Mouse (Mus musculus): Measurements from ENCODE around the gene Dhfr. TPM values are rescaled to one million over a fixed set of nuclear protein-coding genes. Genes with fewer than 3 reads are reported as not detected.
"Not testable (repeated sequence)": the region's sequence is repeated elsewhere in the genome, so short reads cannot be mapped to it uniquely, and the experiment has no call there.

Gene Dhfr
- polyA plus RNA-seq, 1 experiment from 2014 or later, result 28.0 TPM

DNA sequence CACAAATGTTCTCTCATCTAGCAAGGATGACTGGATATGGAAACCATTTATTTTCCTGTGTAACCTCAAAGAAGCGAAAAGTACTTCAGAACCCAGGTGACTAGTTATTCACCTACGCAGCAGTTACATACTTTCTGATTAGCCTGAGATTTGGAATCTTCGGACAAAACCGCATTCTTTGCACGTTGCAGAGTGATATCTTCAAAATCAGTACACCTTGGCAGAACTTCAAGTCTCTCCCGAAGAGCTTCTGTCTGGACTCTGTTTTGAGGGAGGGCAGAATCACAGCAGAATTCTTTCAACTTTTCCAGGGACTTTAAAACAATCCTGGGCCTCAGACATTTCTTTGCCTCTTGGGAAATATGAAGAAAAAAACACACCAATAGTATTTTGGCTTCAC is 3.4 kb upstream of the Dhfr start:
- 97% methylated on average over 6 of the region's 6 CpGs for WGBS
- Histone ChIP-seq H3K9me3 (replicated peaks) (no peaks in the 10 kb centered on the region), H3K4me1 (peaks cover 9% of the 10 kb centered on the region), H3K27me3 (ENCODE audit: low read depth, poor library complexity, severe bottlenecking) (no peaks in the 10 kb centered on the region), H3K27ac (no peak overlapping the region), H3K4me3 (no peak overlapping the region), H3K36me3 (peaks cover 44% of the 10 kb centered on the region)
- no peak for DNase-seq (ENCODE audit: low spot score)

DNA sequence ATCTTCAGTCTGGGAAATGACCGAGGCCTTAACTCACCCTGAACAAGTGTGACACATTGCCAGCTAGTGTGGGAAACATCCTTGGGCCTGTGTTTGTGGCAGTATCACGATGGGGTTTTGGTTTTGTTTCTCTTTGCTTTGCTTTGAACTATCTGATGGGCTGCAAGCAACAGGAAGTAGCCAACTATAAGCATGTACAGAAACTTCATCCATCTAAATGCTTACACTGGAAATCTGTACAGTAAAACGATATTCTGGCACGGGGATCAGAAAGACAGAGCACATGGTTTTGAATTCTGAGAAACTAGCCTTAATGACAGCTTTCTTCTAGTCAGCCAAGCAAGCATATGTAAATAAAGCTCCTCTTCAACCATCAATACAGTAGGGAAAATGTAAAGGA is 570 bp upstream of the Dhfr start:
- H3K4me3 ChIP-seq, result peak overlapping the region; percentile 85
- H3K27me3 ChIP-seq (ENCODE audit: low read depth, poor library complexity, severe bottlenecking), result no peaks in the 10 kb centered on the region
- peak overlapping the region; percentile 95; the same call in 1 of the 2 replicates for H3K27ac ChIP-seq
- WGBS, result 35% methylated on average over 4 of the region's 4 CpGs
- no peak for DNase-seq (ENCODE audit: low spot score)
- H3K36me3 ChIP-seq, result peaks cover 42% of the 10 kb centered on the region
- peaks cover 16% of the 10 kb centered on the region for H3K4me1 ChIP-seq
- H3K9me3 ChIP-seq (replicated peaks), result no peaks in the 10 kb centered on the region

DNA sequence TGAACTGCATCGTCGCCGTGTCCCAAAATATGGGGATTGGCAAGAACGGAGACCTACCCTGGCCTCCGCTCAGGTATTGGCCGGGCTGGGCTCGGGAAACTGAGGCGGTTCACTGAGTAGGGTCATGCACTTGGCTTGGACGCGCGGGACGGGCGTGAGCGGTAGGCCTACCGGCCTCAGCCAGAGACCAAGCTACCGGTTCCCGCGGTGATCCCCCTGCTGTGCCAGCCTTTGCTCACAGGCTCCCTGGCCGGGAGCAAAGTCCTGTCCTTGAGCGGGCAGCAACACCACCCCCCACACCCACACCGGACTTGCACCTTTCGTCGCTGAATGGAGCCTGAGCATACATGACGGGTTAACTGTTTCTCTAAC is 732 bp downstream of the Dhfr start:
- Histone ChIP-seq H3K36me3 (peaks cover 46% of the 10 kb centered on the region), H3K9me3 (replicated peaks) (no peaks in the 10 kb centered on the region), H3K27me3 (ENCODE audit: low read depth, poor library complexity, severe bottlenecking) (no peaks in the 10 kb centered on the region), H3K4me3 (peak overlapping the region; percentile 85), H3K4me1 (peaks cover 16% of the 10 kb centered on the region), H3K27ac (peak overlapping the region; percentile 95)
- under 1% methylated on average over 24 of the region's 24 CpGs for WGBS
- no peak for DNase-seq (ENCODE audit: low spot score)

DNA sequence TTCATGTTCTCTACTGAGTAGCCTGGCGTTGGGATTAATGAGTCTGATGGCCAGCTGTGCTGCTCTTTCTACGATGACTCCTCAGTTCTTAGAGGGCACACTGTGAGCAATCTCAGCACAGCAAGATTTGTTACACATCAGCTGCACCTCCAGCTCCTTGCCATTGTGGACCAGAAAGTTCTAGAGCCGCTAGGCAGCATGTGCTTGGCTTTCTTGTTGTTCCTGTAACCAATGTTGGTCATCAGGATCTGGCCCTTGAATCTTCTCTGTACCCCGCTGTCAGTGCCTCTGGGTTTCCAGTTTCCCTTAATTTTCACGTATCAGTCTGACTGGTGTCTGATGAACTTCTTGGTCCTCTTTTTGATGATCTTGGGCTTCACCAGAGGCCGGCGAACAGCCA is 1.9 kb downstream of the Dhfr start:
- Histone ChIP-seq H3K36me3 (peaks cover 49% of the 10 kb centered on the region), H3K9me3 (replicated peaks) (no peaks in the 10 kb centered on the region), H3K4me3 (peak overlapping the region; percentile 85), H3K27ac (no peak overlapping the region), H3K27me3 (ENCODE audit: low read depth, poor library complexity, severe bottlenecking) (no peaks in the 10 kb centered on the region), H3K4me1 (peaks cover 16% of the 10 kb centered on the region)
- 87% methylated on average over 7 of the region's 7 CpGs for WGBS
- no peak for DNase-seq (ENCODE audit: low spot score)

DNA sequence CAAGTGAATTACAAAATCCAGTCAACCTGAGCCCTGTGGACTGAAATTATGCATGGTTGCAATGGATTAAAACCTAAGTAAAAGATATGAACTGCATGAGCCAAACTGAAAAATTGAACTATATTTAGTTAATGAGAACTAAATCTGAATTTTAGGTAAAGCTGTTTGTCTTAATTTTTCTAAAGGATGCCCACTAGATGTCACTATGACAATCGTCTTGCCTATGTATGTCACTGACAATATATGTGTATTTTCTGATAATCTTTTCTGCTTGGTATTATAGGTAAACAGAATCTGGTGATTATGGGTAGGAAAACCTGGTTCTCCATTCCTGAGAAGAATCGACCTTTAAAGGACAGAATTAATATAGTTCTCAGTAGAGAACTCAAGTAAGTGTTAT is 3.1 kb downstream of the Dhfr start:
- H3K27ac ChIP-seq, result no peak overlapping the region
- H3K36me3 ChIP-seq, result peaks cover 60% of the 10 kb centered on the region
- peaks cover 16% of the 10 kb centered on the region for H3K4me1 ChIP-seq
- WGBS, result 80% methylated on average over 2 of the region's 2 CpGs
- no peak overlapping the region for H3K4me3 ChIP-seq
- DNase-seq (ENCODE audit: low spot score), result no peak
- no peaks in the 10 kb centered on the region for H3K27me3 ChIP-seq (ENCODE audit: low read depth, poor library complexity, severe bottlenecking)
- H3K9me3 ChIP-seq (replicated peaks), result no peaks in the 10 kb centered on the region

DNA sequence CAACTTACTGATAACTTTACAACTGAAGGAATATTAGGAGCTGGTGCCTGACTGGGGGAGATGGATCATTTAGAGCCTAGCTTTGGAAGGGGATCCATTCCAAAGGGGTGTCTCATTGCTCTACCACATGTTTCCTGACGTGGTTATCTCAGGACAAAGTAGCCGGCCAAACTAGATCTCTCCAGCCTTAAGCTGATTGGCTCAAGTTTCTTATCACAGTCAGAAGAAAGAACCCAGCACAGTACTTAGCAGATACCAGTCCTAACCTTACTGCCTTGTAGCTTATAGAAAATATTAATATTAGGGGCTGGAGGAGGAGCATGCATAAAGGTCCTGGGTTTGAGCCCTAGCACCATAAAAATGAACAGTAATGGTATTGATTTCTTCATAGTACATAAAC is 7.1 kb downstream of the Dhfr start:
- Histone ChIP-seq H3K36me3 (peaks cover 91% of the 10 kb centered on the region), H3K27me3 (ENCODE audit: low read depth, poor library complexity, severe bottlenecking) (no peaks in the 10 kb centered on the region), H3K9me3 (replicated peaks) (no peaks in the 10 kb centered on the region), H3K27ac (no peak overlapping the region), H3K4me1 (peaks cover 2% of the 10 kb centered on the region), H3K4me3 (no peak overlapping the region)
- no peak for DNase-seq (ENCODE audit: low spot score)
- WGBS, result 95% methylated on average over 2 of the region's 2 CpGs

DNA sequence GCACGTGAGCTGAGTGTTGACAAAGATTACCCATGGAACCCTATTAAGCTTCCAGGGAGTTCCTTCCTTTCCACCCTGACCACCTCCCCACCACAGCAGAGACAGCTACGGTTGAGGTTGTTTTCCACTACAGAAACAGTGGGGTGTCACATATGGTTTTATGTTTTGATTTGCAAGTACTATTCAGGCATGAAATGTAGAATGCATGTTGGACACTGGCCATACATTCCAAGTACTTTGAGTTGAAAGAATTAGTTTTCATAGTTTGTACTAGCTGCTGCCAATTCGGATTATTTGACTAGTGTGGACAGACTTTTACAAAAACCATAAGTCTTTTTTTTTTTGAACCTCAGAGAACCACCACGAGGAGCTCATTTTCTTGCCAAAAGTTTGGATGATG is 10.8 kb downstream of the Dhfr start:
- H3K36me3 ChIP-seq, result peaks cover 96% of the 10 kb centered on the region
- no peaks in the 10 kb centered on the region for H3K27me3 ChIP-seq (ENCODE audit: low read depth, poor library complexity, severe bottlenecking)
- H3K4me1 ChIP-seq, result no peaks in the 10 kb centered on the region
- no peak for DNase-seq (ENCODE audit: low spot score)
- no peak overlapping the region for H3K27ac ChIP-seq
- 92% methylated on average over 4 of the region's 4 CpGs for WGBS
- H3K9me3 ChIP-seq (replicated peaks), result no peaks in the 10 kb centered on the region
- H3K4me3 ChIP-seq, result no peak overlapping the region

DNA sequence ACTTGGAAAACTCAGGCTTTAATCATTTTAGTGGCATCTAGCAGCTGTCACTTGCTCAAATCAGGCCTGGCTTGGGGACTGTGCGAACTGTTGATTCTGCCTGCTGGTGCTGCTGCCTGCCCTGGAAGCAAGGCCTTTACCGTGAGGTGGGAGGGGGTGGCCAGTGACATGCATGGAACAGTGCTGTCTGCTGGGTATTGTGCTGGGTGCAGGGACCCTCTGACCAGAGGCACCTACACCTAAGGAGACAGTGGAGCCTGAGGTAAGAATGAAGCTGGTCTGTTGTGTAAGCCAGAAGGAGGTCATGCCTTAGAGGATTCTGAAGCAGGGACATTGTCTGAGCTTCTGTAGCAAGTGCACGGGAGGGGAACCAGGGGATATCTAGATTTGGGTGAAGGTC is 16.3 kb downstream of the Dhfr start:
- peaks cover 86% of the 10 kb centered on the region for H3K36me3 ChIP-seq
- 94% methylated on average over 3 of the region's 3 CpGs for WGBS

DNA sequence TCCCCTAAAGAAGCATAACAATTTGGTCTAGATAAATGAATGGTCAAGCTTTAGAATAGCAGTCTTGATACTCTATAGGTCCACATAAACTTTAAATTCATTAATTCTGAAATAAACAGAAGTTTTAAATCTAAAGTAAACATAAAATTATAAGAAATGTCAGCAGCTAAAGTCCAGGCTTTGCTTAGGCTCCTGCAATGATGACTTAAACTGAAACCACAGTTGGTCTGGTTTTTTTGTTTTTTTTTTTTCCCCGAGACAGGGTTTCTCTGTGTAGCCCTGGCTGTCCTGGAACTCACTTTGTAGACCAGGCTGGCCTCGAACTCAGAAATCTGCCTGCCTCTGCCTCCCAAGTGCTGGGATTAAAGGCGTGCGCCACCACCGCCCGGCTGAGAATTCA is 16.9 kb downstream of the Dhfr start:
- not testable (repeated sequence) for DNase-seq (ENCODE audit: low spot score); H3K27me3 ChIP-seq (ENCODE audit: low read depth, poor library complexity, severe bottlenecking); H3K4me3 ChIP-seq; H3K27ac ChIP-seq; H3K4me1 ChIP-seq; H3K9me3 ChIP-seq (replicated peaks)
- WGBS, result 94% methylated on average over 6 of the region's 6 CpGs
- peaks cover 86% of the 10 kb centered on the region for H3K36me3 ChIP-seq

More for the DNA sequence above, 16.3 kb downstream of the Dhfr start:
- no peaks in the 10 kb centered on the region for H3K4me1 ChIP-seq
- no peak for DNase-seq (ENCODE audit: low spot score)
- no peaks in the 10 kb centered on the region for H3K9me3 ChIP-seq (replicated peaks)
- no peaks in the 10 kb centered on the region for H3K27me3 ChIP-seq (ENCODE audit: low read depth, poor library complexity, severe bottlenecking)
- H3K27ac ChIP-seq, result no peak overlapping the region
- H3K4me3 ChIP-seq, result no peak overlapping the region

DNA sequence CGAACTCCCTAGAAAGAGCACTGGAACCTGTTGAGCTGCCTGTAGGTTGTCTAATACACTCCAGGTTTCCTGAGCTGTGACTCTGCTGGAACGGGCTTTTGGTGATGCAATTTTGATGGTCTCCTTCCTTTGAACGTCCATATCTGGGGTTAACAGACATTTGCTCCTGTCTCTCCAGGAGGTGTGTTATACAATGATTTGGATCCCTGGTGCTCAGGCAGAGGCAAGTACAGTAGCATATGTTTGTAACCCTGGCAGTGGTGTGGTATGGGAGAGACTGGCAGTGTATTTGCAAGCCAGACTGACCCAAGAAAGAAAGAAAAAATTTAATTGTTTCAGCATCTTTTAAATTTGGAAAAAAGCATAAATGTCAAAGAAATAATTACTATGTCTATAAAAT is 32.8 kb downstream of the Dhfr start:
- DNase-seq (ENCODE audit: low spot score), result no peak
- 86% methylated on average over 3 of the region's 3 CpGs for WGBS
- H3K4me3 ChIP-seq, result no peak overlapping the region
- no peak overlapping the region for H3K27ac ChIP-seq
- no peaks in the 10 kb centered on the region for H3K9me3 ChIP-seq (replicated peaks)
- H3K4me1 ChIP-seq, result no peaks in the 10 kb centered on the region
- H3K27me3 ChIP-seq (ENCODE audit: low read depth, poor library complexity, severe bottlenecking), result no peaks in the 10 kb centered on the region
- H3K36me3 ChIP-seq, result peaks cover 45% of the 10 kb centered on the region

DNA sequence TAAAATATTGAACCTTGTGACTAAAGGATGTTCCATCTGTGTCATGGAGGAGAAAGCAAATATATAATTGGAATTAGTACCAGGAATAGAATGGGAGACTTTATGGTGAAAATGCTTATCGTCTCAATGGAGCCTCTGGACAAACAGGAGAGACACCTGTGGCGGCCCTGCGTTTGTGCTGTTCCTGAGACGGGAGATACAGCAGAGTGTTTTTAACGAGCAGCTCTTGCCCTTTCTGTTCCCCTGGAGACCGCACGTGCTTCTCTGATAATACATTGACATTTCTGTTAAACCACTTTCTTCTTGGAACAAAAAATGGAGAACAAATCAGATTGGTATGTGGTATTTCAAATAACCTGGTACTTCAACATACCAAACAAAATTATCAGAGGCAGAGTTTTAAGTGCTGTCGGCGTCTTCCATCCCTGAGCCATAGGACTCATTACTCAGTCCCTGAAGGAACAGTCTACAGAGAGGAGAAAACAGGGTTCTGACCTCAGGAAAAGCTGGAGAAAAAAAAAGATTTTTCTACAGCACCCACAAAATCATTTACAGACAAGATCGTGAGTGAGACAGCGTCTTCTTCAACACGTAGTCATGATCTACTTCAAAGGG is 38.6 kb downstream of the Dhfr start:
- no peaks in the 10 kb centered on the region for H3K4me1 ChIP-seq

DNA sequence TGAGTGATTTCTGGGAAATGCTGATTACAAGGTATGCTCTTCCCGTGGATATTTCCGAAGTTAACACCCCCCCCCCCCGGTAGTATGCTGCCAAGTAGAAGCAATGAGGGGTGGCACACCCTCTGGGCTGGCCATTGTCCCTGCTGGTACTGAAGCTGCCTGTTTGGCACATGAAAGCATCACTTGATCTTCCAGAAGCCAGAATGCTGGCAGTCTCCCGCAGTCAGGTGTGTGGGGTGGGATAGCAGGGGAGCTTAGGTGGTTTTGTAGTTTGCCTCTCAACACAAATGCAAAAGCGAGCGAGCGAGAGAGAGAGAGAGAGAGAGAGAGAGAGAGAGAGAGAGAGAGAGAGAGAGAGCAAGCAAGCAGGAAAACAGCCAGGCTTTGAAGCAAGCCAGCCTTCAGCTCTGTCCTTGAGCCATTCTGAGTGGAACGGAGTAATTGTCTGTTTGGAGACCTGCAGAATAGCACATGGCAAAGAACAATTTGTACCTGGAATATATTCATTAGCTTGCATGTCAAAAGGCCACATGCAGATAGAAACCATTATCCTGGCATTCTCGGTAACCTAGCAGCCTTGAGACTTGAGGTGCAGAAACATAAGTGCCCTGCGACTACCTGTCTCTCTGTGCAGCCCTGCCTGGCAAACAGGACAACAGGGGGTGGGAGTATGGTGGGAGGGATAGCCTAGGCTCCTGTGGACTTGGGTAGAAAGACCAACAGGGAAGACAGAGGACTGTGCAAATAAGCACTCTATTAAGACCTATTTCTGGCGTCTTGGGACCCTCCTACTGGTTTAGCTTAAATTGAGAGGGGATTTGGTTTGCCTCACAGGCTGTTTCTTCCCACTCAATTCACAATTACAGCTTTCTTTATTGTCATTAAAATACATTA is 44.2 kb downstream of the Dhfr start:
- Histone ChIP-seq H3K36me3 (no peaks in the 10 kb centered on the region), H3K9me3 (replicated peaks) (no peaks in the 10 kb centered on the region), H3K4me3 (no peak overlapping the region), H3K4me1 (no peaks in the 10 kb centered on the region), H3K27ac (no peak overlapping the region), H3K27me3 (ENCODE audit: low read depth, poor library complexity, severe bottlenecking) (no peaks in the 10 kb centered on the region)
- WGBS, result 72% methylated on average over 11 of the region's 11 CpGs
- DNase-seq (ENCODE audit: low spot score), result no peak

More for the DNA sequence above, 38.6 kb downstream of the Dhfr start:
- 90% methylated on average over 12 of the region's 12 CpGs for WGBS
- H3K9me3 ChIP-seq (replicated peaks), result no peaks in the 10 kb centered on the region
- H3K27ac ChIP-seq, result no peak overlapping the region
- H3K36me3 ChIP-seq, result no peaks in the 10 kb centered on the region
- no peak for DNase-seq (ENCODE audit: low spot score)
- H3K27me3 ChIP-seq (ENCODE audit: low read depth, poor library complexity, severe bottlenecking), result no peaks in the 10 kb centered on the region
- no peak overlapping the region for H3K4me3 ChIP-seq

DNA sequence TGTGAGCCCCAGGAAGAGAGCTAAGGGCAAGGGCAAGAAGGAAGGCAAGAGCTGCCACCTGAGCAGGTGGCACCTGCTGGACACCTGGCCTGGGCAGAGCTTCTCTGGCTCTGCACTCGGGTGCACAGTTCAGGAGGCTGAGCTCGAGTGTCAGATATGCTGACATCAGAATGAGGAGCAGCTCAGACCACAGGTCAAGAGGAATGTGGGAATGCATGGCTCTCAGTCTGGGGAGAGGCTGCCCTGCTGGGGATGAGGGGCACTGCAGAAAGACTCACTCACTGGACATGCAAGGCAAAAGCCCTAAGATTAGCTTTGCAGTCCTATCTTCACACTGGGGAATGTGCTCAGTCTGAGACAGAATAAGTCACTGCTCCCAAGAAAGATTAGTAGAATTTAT is 47.5 kb downstream of the Dhfr start:
- H3K9me3 ChIP-seq (replicated peaks), result no peaks in the 10 kb centered on the region
- no peak overlapping the region for H3K4me3 ChIP-seq
- no peaks in the 10 kb centered on the region for H3K27me3 ChIP-seq (ENCODE audit: low read depth, poor library complexity, severe bottlenecking)
- H3K4me1 ChIP-seq, result no peaks in the 10 kb centered on the region
- H3K27ac ChIP-seq, result no peak overlapping the region
- DNase-seq (ENCODE audit: low spot score), result no peak
- 67% methylated on average over 2 of the region's 2 CpGs for WGBS
- H3K36me3 ChIP-seq, result no peaks in the 10 kb centered on the region

Measured in limb, embryonic 10.5 days (tissue).